Mouse (Mus musculus) heart, adult 8-10 months (tissue): ENCODE data around the gene Cep170b. TPM values are rescaled to one million over a fixed set of nuclear protein-coding genes. Genes with fewer than 3 reads are reported as not detected.

Experiments used
- DNase-seq: peaks from one replicate; pipeline ENCODE4 v3.0.0; 2022; ENCODE audit warnings: low spot score
- total RNA-seq, 4 experiments: library from RNA; stranded (reverse); gene quantifications; 2 replicates each; pipeline ENCODE4 v1.2.4; 2022

Cep170b gene
- total RNA-seq, 4 experiments from 2014 or later: 12.3 to 14.7 (median 13.4) TPM

GRCm38 (mm10) chr12:112702374-112703320 lies 17.6 kb upstream of the Cep170b start:
- DNase-seq: no peak

- DNase-seq: peak; percentile 89
Observed at GRCm38 (mm10) chr12:112706704-112707572, 13.3 kb upstream of the Cep170b start.

GRCm38 (mm10) chr12:112707573-112707869 lies 12.7 kb upstream of the Cep170b start:
- no peak for DNase-seq

- DNase-seq: peak; percentile 33
Observed at GRCm38 (mm10) chr12:112713984-112714383, 6.3 kb upstream of the Cep170b start.

- DNase-seq: no peak
Observed at GRCm38 (mm10) chr12:112717140-112717539, 3.1 kb upstream of the Cep170b start.

- DNase-seq: no peak
Observed at GRCm38 (mm10) chr12:112718995-112719394, 1.3 kb upstream of the Cep170b start.

DNA sequence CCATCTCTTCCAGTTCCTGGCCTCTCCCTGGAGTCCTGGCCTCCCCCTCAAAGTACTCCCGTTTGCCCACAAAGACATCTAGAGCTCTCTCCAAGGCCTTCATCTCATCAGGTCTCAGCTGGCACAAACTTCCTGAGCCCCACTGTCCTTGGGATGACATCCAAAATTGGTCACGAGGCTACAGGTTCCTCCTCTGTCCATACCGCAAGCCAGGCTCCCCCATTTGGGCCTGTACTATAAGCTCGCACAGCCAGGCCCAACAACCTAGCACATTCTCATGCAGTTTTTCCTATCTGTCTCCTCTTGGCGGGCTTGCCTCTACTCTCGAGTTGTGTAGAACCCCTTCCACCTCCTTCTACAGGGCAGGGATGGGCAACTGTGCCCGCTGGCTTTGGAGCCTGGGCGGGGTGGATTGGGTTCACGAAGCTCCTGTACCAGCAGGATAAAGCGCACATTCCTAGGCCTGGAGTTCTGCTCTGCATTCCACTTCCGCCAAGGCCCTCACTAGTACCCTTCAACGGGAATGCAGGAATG lies 702 bp downstream of the Cep170b start:
- DNase-seq: no peak

GRCm38 (mm10) chr12:112721424-112722239 lies 1.4 kb downstream of the Cep170b start:
- no peak for DNase-seq

GRCm38 (mm10) chr12:112722240-112723027 lies 2.2 kb downstream of the Cep170b start:
- DNase-seq: no peak

DNA sequence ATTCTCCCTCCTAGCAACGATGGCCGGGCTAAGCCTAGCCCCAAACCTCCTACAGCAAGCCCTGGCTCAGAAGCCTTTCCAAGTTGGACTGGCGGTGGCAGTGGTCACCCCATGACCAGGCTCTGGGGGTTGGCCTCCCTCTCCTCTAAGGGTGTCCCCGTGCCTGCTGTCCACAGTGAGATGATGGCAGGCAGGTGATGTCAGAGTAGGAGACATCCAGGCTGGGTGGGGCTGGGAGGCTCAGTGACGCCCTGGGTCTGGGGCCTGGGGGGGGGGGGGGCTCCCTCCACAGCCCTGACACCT lies 2.7 kb downstream of the Cep170b start:
- no peak for DNase-seq

- no peak for DNase-seq
Observed at GRCm38 (mm10) chr12:112723445-112723844, 3.2 kb downstream of the Cep170b start.

DNA sequence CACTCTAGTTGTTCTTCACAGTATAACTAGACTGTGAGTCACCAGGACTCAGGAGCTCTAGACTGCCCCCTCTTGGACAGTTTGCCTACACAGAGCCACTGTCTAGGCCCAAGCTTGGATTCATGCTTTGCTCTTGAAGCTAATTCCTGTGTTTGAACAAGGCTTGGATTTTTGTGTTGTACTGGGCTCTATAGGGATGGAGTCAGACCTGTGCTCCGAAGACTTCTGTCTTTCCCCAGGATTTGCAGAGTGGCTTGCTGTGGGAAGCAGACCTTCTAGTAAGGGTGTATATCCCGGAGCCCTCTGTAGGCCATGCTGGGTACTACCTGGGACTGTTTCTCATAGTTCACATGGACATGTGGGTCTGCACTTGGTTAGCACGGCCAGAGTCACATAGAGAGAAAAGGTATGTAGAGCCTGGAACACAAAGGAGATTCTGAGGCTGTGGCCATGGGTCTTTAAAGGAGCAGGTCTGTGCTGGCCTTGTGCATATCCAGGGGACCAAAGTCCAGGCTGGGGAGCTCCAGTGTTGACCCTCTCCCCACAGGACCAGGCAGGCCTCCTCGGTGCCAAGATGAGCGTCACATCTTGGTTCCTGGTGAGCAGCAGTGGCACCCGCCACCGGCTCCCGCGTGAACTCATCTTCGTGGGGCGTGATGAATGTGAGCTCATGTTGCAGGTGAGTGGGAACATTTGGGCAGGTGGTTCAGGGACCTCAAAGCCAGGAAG lies 4.0 kb downstream of the Cep170b start:
- peak; percentile 52 for DNase-seq

DNA sequence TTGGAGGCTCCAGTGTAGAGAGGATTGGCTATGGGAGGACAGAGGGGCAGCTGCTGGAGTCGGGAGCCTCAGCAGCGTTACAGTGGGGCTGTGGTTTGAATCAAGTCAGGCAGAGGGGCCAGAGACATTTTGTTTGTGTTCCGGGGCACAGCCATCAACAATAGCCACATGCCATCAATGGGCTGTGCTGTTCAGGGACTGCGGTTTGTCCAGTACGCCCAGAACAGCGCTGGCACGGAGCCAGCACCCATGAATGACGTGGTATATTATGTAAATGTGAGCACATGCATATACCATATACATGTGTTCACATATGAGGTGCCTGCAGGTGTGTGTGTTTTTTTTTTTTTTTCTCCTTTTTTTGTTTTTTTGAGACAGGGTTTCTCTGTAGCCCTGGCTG lies 7.5 kb downstream of the Cep170b start:
- DNase-seq: no peak

DNA sequence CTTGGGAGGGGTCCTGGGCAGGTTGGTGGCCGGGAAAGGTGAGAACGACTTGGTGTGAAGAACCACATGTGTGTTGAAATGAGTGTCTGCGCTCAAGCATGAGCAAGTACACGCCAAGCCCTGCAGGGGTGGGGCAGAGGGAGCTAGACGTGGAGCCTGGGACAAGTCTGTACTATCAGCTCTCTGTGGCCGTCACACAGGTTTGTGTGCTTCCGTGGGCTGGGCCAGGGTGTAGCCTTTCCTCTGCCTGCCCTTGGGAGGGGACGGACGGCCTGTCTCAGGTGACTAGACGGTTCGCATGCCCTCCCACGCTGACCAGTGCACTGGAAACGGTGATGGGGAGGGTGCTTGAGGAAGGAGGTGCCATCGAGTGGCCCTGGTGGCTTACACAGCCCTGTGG lies 10.6 kb downstream of the Cep170b start:
- no peak for DNase-seq

DNA sequence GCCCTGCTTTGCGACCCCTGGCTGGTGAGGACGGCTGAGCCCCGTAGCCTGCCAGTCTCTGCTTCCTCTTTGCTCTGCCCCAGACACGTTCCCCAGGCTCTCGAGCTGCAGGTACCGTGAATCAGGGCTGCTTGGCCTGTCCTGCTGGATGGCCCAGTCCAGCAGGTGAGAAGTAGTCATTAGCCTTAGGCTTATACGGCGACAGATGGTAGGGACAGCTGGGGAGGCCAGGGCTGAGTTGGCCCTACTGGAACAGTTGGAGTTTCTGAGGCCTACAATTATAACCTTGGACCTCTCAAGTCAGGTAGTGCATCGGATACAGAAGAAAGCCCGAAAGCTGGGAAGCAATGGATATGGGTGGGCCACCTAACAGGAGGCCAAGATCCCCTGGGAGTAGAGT lies 12.3 kb downstream of the Cep170b start:
- no peak for DNase-seq

- DNase-seq: no peak
Observed at GRCm38 (mm10) chr12:112734108-112734820, 14.0 kb downstream of the Cep170b start.

- DNase-seq: no peak
Observed at GRCm38 (mm10) chr12:112734881-112735655, 14.8 kb downstream of the Cep170b start.

DNA sequence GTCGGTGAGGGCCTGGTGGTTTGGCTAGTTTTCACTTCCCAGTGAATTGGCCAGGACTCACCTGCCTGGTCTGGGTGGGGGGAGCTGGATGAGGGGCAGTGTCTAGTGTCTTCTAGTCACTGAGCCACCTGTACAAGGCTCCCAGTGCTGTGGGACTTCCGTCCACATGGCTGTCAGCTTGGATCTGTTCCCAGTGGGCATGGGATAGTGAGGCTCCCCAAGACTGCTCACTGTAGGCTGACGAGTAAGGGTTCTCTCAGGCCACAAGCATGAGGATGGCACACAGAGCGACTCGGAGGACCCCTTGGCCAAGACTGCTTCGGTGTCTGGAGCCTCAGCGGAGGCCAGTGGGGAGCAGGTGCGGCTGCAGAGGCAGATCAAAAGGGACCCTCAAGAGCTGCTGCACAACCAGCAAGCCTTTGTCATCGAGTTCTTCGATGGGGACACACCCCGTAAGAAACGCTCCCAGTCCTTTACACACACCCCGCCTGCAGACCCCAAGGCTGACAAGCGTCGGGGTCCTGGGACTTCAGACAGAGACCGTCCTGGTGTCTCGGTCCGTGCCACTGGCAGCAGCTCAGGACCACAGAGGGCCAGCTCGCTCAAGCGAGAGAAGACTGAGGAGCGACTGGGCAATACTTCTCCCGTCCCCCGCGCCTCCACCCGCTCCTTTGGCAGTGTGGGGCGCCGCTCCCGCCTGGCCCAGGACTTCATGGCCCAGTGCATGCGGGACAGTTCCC lies 15.8 kb downstream of the Cep170b start:
- no peak for DNase-seq
